Mouse (Mus musculus) heart, postnatal 4 days (tissue): ENCODE measurements around the gene Ppp1r1c. TPM values are rescaled to one million over a fixed set of nuclear protein-coding genes. Genes with fewer than 3 reads are reported as not detected.

Source experiments
- DNase-seq: peaks from one replicate; pipeline ENCODE4 v3.0.0; 2021
- total RNA-seq, 2 experiments: library from RNA; stranded (reverse); gene quantifications; 2 replicates each; pipeline ENCODE4 v1.2.3; 2021

Gene Ppp1r1c
- total RNA-seq, 2 experiments from 2014 or later, result not detected

GRCm38 (mm10) chr2:79865275-79865999 is 157.9 kb downstream of the Ppp1r1c start:
- peak; percentile 31 for DNase-seq

Other genes with a start within 250 kb of the Ppp1r1c start
- gene Itprid2, start 72.4 kb upstream of the Ppp1r1c start, total RNA-seq, result 10 to 100 TPM; 23.3 to 27.4 TPM